Mouse (Mus musculus): ENCODE results near the gene Zcchc3.
A peak's percentile ranks its signal among the peaks of the same experiment; 100 is the strongest.

The Zcchc3 gene

GRCm38 (mm10) chr2:152363245-152364147 is 51.3 kb downstream of the Zcchc3 start:
- peak; percentile 23 to 29 for DNase-seq (ENCODE audit: low spot score in 2 of 2)

Measured in right cerebral cortex, postnatal 36 days (tissue).